Mouse (Mus musculus) kidney, adult 2 months (tissue): ENCODE measurements around the gene Gm4513. TPM values are rescaled to one million over a fixed set of nuclear protein-coding genes. Genes with fewer than 3 reads are reported as not detected.
"Not testable (repeated sequence)": the region's sequence is repeated elsewhere in the genome, so short reads cannot be mapped to it uniquely, and the experiment has no call there.

Experiments
- DNase-seq: peaks from one replicate; pipeline ENCODE4 v3.0.0; 2021
- H3K27ac ChIP-seq: fragments of 200-500 bp; 2 replicates; pipeline ENCODE4 v1.5.1; 2012; ENCODE audit warnings: low read depth, low read length, control low read depth, inconsistent platforms; ENCODE audit not compliant: insufficient read depth
- H3K27me3 ChIP-seq: fragments of 200-500 bp; replicated peaks from 2 replicates; pipeline ENCODE4 v1.6.1; 2012; ENCODE audit warnings: mild to moderate bottlenecking, moderate library complexity, low read length, inconsistent platforms; ENCODE audit not compliant: control insufficient read depth, insufficient read depth
- H3K36me3 ChIP-seq: fragments of 200-500 bp; 2 replicates; pipeline ENCODE4 v1.6.1; 2012; ENCODE audit warnings: mild to moderate bottlenecking, moderate library complexity, low read length, inconsistent platforms; ENCODE audit not compliant: control insufficient read depth, insufficient read depth
- H3K4me1 ChIP-seq: fragments of 200-500 bp; 2 replicates; pipeline ENCODE4 v1.6.1; 2011; ENCODE audit warnings: low read length; ENCODE audit not compliant: control insufficient read depth, insufficient read depth
- H3K4me3 ChIP-seq: fragments of 200-500 bp; 2 replicates; pipeline ENCODE4 v1.5.1; 2011; ENCODE audit warnings: mild to moderate bottlenecking, low read depth, low read length, control low read depth; ENCODE audit not compliant: insufficient read depth
- WGBS: fragments of 180-500 bp; shearing (Covaris S2); methylation state at CpG from one replicate; pipeline ENCODE4 v1.1.7; 2018; 5-methylcytosine and 5-hydroxymethylcytosine counted together
- polyA plus RNA-seq: library from polyadenylated mRNA; depleted of rRNA; stranded (reverse); fragments of >200 nt; gene quantifications from 2 replicates; pipeline ENCODE4 v1.2.3, GENCODE M21; 2012; rRNA removed

Gene Gm4513
- not detected in 2 replicates for polyA plus RNA-seq

DNA sequence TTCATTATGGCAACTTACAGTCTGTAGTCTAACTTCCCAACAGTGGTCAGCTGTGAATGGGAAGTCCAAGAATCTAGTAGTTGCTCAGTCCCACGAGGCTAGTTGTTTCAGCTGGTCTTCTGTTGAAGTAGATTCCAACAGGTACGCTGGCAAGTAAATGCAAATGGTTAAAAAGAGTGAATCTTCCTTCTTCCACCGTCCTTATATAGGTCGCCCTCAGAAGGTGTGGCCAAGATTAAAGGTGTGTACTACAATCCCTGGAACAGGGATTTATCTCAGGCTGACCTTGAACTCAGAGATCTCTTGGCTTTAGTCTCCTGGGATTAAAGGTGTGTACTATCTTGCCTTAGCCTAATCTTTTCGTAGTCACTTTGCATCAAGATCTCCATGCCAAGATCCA lies at the start of gene Gm4513:
TSS of gene Gm4513 (minus strand) at position 101 of the 400 bp plus-strand sequence.
- DNase-seq, H3K27ac ChIP-seq, H3K27me3 ChIP-seq, H3K4me1 ChIP-seq, H3K4me3 ChIP-seq, H3K36me3 ChIP-seq: not testable (repeated sequence)
- 75% methylated on average over 3 of the region's 5 CpGs for WGBS

DNA sequence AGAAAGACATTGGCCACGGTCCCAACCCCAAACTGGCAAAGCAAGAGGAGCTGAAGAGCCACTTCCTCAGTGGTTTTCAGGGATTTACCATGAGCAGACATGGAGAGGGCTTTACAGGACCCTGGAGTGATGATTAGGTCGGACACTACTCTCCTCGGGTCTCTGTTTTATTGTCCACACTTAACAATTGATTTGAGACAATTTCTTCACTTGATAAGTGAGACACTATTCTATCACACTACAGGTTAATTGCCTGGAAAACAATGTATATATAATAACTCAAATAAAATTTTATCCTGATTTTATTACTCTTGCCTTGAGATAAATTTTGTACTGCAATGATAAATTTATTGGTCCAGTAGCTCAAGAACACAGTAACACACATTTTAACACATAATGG lies 22.7 kb downstream of the Gm4513 start, which contains the start of gene Gm4141:
TSS of gene Gm4141 (minus strand) at position 101 of the 400 bp plus-strand sequence.
- no CpG with 5 or more reads among the region's 3 CpGs for WGBS
- H3K27ac ChIP-seq, H3K36me3 ChIP-seq, DNase-seq, H3K4me3 ChIP-seq, H3K4me1 ChIP-seq, H3K27me3 ChIP-seq: not testable (repeated sequence)

DNA sequence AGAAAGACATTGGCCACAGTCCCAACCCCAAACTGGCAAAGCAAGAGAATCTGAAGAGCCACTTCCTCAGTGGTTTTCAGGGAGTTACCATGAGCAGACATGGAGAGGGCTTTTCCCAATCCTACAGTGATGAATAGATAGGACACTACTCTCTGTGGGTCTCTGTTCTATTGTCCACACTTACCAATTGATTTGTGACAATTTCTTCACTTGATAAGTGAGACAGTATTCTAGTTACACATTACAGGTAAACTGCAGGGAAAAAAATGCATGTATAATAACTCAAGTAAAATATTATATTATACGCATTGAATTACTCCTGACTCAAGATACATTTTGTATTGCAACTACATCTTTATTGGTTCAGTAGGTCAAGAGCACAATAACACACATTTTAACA lies 53.2 kb downstream of the Gm4513 start, which contains the start of gene Gm5726:
TSS of gene Gm5726 (minus strand) at position 101 of the 400 bp plus-strand sequence.
- not testable (repeated sequence) for H3K4me3 ChIP-seq, DNase-seq, H3K27me3 ChIP-seq, H3K27ac ChIP-seq, H3K4me1 ChIP-seq, H3K36me3 ChIP-seq
- WGBS: no CpG with 5 or more reads among the region's 1 CpGs

Other genes with a start within 250 kb of the Gm4513 start
- gene Gm5728, start 223.6 kb downstream of the Gm4513 start, polyA plus RNA-seq: not detected in 2 replicates
- not detected in 2 replicates for gene Vmn1r100, start 181.1 kb downstream of the Gm4513 start, polyA plus RNA-seq
- not detected in 2 replicates for gene Vmn1r101, start 156.4 kb downstream of the Gm4513 start, polyA plus RNA-seq
- gene Gm10670, start 124.1 kb downstream of the Gm4513 start, polyA plus RNA-seq: not detected in 2 replicates
- gene Vmn1r103, start 88.5 kb downstream of the Gm4513 start, polyA plus RNA-seq: not detected in 2 replicates
- gene Vmn1r104, start 65.2 kb downstream of the Gm4513 start, polyA plus RNA-seq: not detected in 2 replicates
- not detected in 2 replicates for gene Gm5726, start 53.3 kb downstream of the Gm4513 start, polyA plus RNA-seq
- not detected in 2 replicates for gene Gm4141, start 22.8 kb downstream of the Gm4513 start, polyA plus RNA-seq
- not detected in 2 replicates for gene Vmn1r107, start 69.9 kb upstream of the Gm4513 start, polyA plus RNA-seq
- not detected in 2 replicates for gene Vmn1r111, start 104.2 kb upstream of the Gm4513 start, polyA plus RNA-seq
- not detected in 2 replicates for gene Gm10668, start 131.6 kb upstream of the Gm4513 start, polyA plus RNA-seq
- not detected in 2 replicates for gene Vmn1r112, start 172.2 kb upstream of the Gm4513 start, polyA plus RNA-seq
- gene Vmn1r113, start 188.3 kb upstream of the Gm4513 start, polyA plus RNA-seq: not detected in 2 replicates
- gene Vmn1r114, start 213.2 kb upstream of the Gm4513 start, polyA plus RNA-seq: not detected in 2 replicates
- not detected in 2 replicates for gene Vmn1r115, start 246.0 kb upstream of the Gm4513 start, polyA plus RNA-seq